Mouse (Mus musculus) olfactory bulb, adult 2 months (tissue): ENCODE results near the gene Txnrd1. TPM values are rescaled to one million over a fixed set of nuclear protein-coding genes. Genes with fewer than 3 reads are reported as not detected.

Source experiments
- H3K27ac ChIP-seq: fragments of 200-500 bp; 2 replicates; pipeline ENCODE4 v1.5.1; 2012; ENCODE audit warnings: low read depth, low read length; ENCODE audit not compliant: insufficient read depth
- H3K4me1 ChIP-seq: fragments of 200-500 bp; 2 replicates; pipeline ENCODE4 v1.6.1; 2012; ENCODE audit warnings: low read length; ENCODE audit not compliant: control insufficient read depth, insufficient read depth
- H3K4me3 ChIP-seq: fragments of 200-500 bp; 2 replicates; pipeline ENCODE4 v1.5.1; 2012; ENCODE audit warnings: mild to moderate bottlenecking, low read depth, low read length, moderate library complexity; ENCODE audit not compliant: insufficient read depth
- CTCF ChIP-seq: fragments of 200-500 bp; IDR thresholded peaks from 2 replicates; pipeline ENCODE4 v1.5.1; 2012; ENCODE audit warnings: low read depth, mild to moderate bottlenecking, low read length, moderate library complexity; ENCODE audit not compliant: insufficient read depth
- POLR2A ChIP-seq: fragments of 200-500 bp; IDR thresholded peaks from 2 replicates; pipeline ENCODE4 v1.6.1; 2012; ENCODE audit warnings: mild to moderate bottlenecking, low read depth, low read length, moderate library complexity; ENCODE audit not compliant: insufficient read depth
- WGBS: fragments of 180-500 bp; shearing (Covaris S2); methylation state at CpG from one replicate; pipeline ENCODE4 v1.1.7; 2018; 5-methylcytosine and 5-hydroxymethylcytosine counted together
- polyA plus RNA-seq: library from polyadenylated mRNA; stranded (reverse); fragments of >200 nt; gene quantifications from 2 replicates; pipeline ENCODE4 v1.2.4, GENCODE M21; 2012; ENCODE audit warnings: low replicate concordance; ENCODE audit not compliant: missing spikeins, insufficient read depth, insufficient read length

Gene Txnrd1
- polyA plus RNA-seq, 1 experiment: not detected

DNA sequence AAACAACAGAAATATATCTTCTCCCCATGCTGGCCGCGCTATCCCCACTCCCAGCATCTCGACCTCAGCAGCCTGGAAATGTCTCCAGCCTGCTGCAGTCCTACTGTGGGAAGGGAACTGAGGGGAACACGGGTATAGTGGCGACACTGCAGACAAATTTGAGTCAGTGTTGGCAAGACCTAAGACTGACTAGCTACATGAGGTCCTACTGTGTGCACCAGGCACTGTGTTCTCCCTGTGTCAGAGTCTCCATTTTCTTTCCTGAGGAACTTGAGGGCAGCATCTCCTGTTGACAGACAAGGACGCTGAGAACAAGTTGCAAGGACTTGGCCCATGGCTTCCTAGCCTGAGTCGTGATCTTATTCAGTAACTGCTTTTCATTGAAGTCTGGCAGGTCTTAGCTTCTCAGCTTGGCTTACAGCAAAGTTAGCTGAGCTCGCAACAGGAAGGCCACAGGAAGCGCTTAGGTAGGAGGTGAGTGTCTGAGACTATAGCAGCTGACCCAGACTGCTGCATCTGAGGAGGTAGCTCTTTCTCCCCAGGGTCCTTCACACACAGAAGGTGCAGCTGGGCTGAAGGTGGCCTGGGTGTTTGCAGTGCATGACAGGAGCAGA, 58.8 kb downstream of the Txnrd1 start:
- Histone ChIP-seq H3K4me1 (peaks cover 16% of the 10 kb centered on the region), H3K27ac (no peak overlapping the region), H3K4me3 (no peak overlapping the region)
- 83% methylated on average over 9 of the region's 9 CpGs for WGBS
- no peak for TF ChIP-seq CTCF
- no peak for TF ChIP-seq POLR2A

GRCm38 (mm10) chr10:82893872-82894650, 60.3 kb downstream of the Txnrd1 start:
- no peak overlapping the region for H3K4me3 ChIP-seq
- 42% methylated on average over 18 of the region's 18 CpGs for WGBS
- peaks cover 18% of the 10 kb centered on the region for H3K4me1 ChIP-seq
- peak overlapping the region; percentile 76 for H3K27ac ChIP-seq
- TF ChIP-seq POLR2A (no peak), CTCF (no peak)

DNA sequence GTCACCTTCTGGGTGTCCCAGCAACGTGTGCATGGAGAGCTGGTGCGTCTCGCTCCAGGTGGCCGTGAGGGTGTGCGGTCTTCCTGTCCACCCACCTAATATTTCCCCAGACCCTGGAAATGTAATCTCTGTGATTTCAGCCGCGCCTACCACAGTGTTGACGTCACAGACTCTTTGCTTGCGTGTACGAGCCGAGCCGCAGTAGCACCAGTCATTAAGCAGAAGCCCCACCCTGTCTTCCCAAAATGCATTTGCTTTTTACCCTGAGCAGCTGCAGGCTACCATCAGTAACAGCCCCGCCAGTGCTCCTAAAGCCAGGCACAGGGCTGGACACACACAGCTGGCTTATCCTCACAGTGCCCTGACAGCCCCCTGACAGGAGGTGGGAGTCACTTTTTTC, 64.2 kb downstream of the Txnrd1 start:
- no peak overlapping the region for H3K27ac ChIP-seq
- H3K4me3 ChIP-seq: no peak overlapping the region
- WGBS: 92% methylated on average over 13 of the region's 13 CpGs
- TF ChIP-seq CTCF (no peak), POLR2A (no peak)
- H3K4me1 ChIP-seq: peaks cover 20% of the 10 kb centered on the region

- no peak for TF ChIP-seq CTCF
- TF ChIP-seq POLR2A: no peak
- Histone ChIP-seq H3K4me3 (no peak overlapping the region), H3K27ac (no peak overlapping the region), H3K4me1 (peaks cover 14% of the 10 kb centered on the region)
- 48% methylated on average over 7 of the region's 7 CpGs for WGBS
Measured at GRCm38 (mm10) chr10:82898893-82899292, 65.1 kb downstream of the Txnrd1 start.

- Histone ChIP-seq H3K27ac (no peak overlapping the region), H3K4me1 (peaks cover 12% of the 10 kb centered on the region), H3K4me3 (no peak overlapping the region)
- no peak for TF ChIP-seq CTCF
- no peak for TF ChIP-seq POLR2A
- 47% methylated on average over 16 of the region's 16 CpGs for WGBS
Measured at GRCm38 (mm10) chr10:82899810-82900421, 66.2 kb downstream of the Txnrd1 start.

- Histone ChIP-seq H3K4me3 (no peak overlapping the region), H3K27ac (no peak overlapping the region), H3K4me1 (peaks cover 7% of the 10 kb centered on the region)
- WGBS: 19% methylated on average over 7 of the region's 7 CpGs
- TF ChIP-seq POLR2A (no peak), CTCF (no peak)
Measured at GRCm38 (mm10) chr10:82900546-82900945, 66.8 kb downstream of the Txnrd1 start.

- no peak overlapping the region for H3K4me3 ChIP-seq
- no peak overlapping the region for H3K27ac ChIP-seq
- peaks cover 7% of the 10 kb centered on the region for H3K4me1 ChIP-seq
- whole genome bisulfite sequencing: 5% methylated on average over 7 of the region's 7 CpGs
- peak; percentile 81 for TF ChIP-seq CTCF
- no peak for TF ChIP-seq POLR2A
Measured at GRCm38 (mm10) chr10:82901436-82901835, 67.7 kb downstream of the Txnrd1 start.

GRCm38 (mm10) chr10:82908526-82908925, 74.8 kb downstream of the Txnrd1 start:
- H3K4me3 ChIP-seq: no peak overlapping the region
- 0 out of 2 replicates have a peak, but pooled peaks cover 3% of the 10 kb centered on the region for H3K4me1 ChIP-seq
- no peak overlapping the region for H3K27ac ChIP-seq
- 75% methylated on average over 7 of the region's 7 CpGs for WGBS
- TF ChIP-seq POLR2A: no peak
- no peak for TF ChIP-seq CTCF

GRCm38 (mm10) chr10:82909382-82909781, 75.6 kb downstream of the Txnrd1 start:
- Histone ChIP-seq H3K4me3 (no peak overlapping the region; the same call in 1 of the 2 replicates), H3K27ac (no peak overlapping the region), H3K4me1 (0 out of 2 replicates have a peak, but pooled peaks cover 3% of the 10 kb centered on the region)
- TF ChIP-seq CTCF (peak; percentile 8; the same call in 1 of the 2 replicates), POLR2A (no peak)
- WGBS: 11% methylated on average over 9 of the region's 9 CpGs
